Mouse (Mus musculus) liver, embryonic 14.5 days (tissue): ENCODE measurements at regions not wholly inside any gene's neighbourhood (a gene's known extent, or its start where the extent isn't known, plus 50 kb on each side); places are given as distances from the start of the nearest gene placed in this dataset.

ENCODE experiments used
- CTCF ChIP-seq: IDR thresholded peaks from 2 replicates; pipeline ENCODE4 v1.5.1; 2016; ENCODE audit warnings: antibody characterized with exemption, low read depth, control low read depth
- EP300 ChIP-seq: IDR thresholded peaks from 2 replicates; pipeline ENCODE4 v1.6.1; 2016; ENCODE audit warnings: antibody characterized with exemption, low read depth

GRCm38 (mm10) chr15:63170171-63170570 is 674.8 kb downstream of the Gsdmc2 start:
- TF ChIP-seq CTCF (no peak), EP300 (no peak)
